Mouse (Mus musculus): Measurements from ENCODE around the gene G6pc. TPM values are rescaled to one million over a fixed set of nuclear protein-coding genes. Genes with fewer than 3 reads are reported as not detected.

The G6pc gene
- polyA plus RNA-seq, 1 experiment from 2014 or later = not detected

- Histone ChIP-seq H3K27me3 (replicated peaks; ENCODE audit: control insufficient read depth, insufficient read depth, low read length) (no peaks in the 10 kb centered on the region), H3K36me3 (ENCODE audit: control insufficient read depth, insufficient read depth, low read length) (no peaks in the 10 kb centered on the region), H3K9me3 (ENCODE audit: control insufficient read depth, low read length) (no peaks in the 10 kb centered on the region; the same call in 1 of the 2 replicates), H3K27ac (ENCODE audit: low read depth, low read length) (no peak overlapping the region), H3K4me2 (ENCODE audit: low read length) (no peak overlapping the region), H3K4me3 (ENCODE audit: low read length) (no peak overlapping the region), H3K4me1 (ENCODE audit: control insufficient read depth, insufficient read depth, low read depth, low read length) (no peaks in the 10 kb centered on the region), H3K9ac (ENCODE audit: low read depth, low read length) (no peak overlapping the region)
- WGBS = 79% methylated on average over 3 of the region's 3 CpGs
- ATAC-seq = no peak
Observed at GRCm38 (mm10) chr11:101351721-101352111, 15.6 kb upstream of the G6pc start.

- Histone ChIP-seq H3K4me2 (ENCODE audit: low read length) (no peak overlapping the region), H3K36me3 (ENCODE audit: control insufficient read depth, insufficient read depth, low read length) (no peaks in the 10 kb centered on the region), H3K9ac (ENCODE audit: low read depth, low read length) (no peak overlapping the region), H3K27ac (ENCODE audit: low read depth, low read length) (no peak overlapping the region), H3K27me3 (replicated peaks; ENCODE audit: control insufficient read depth, insufficient read depth, low read length) (no peaks in the 10 kb centered on the region), H3K9me3 (ENCODE audit: control insufficient read depth, low read length) (no peaks in the 10 kb centered on the region; the same call in 1 of the 2 replicates), H3K4me3 (ENCODE audit: low read length) (no peak overlapping the region), H3K4me1 (ENCODE audit: control insufficient read depth, insufficient read depth, low read depth, low read length) (no peaks in the 10 kb centered on the region)
- ATAC-seq = no peak
- WGBS = 88% methylated on average over 12 of the region's 12 CpGs
Observed at GRCm38 (mm10) chr11:101353436-101353835, 13.9 kb upstream of the G6pc start.

- Histone ChIP-seq H3K4me3 (ENCODE audit: low read length) (no peak overlapping the region), H3K9ac (ENCODE audit: low read depth, low read length) (no peak overlapping the region)
- 85% methylated on average over 5 of the region's 5 CpGs for WGBS
Observed at GRCm38 (mm10) chr11:101354438-101355010, 12.8 kb upstream of the G6pc start.

GRCm38 (mm10) chr11:101355916-101356315, 11.4 kb upstream of the G6pc start:
- 89% methylated on average over 2 of the region's 2 CpGs for WGBS
- no peak for ATAC-seq
- no peak overlapping the region for H3K9ac ChIP-seq (ENCODE audit: low read depth, low read length)

More at GRCm38 (mm10) chr11:101354438-101355010, 12.8 kb upstream of the G6pc start:
- Histone ChIP-seq H3K27me3 (replicated peaks; ENCODE audit: control insufficient read depth, insufficient read depth, low read length) (no peaks in the 10 kb centered on the region), H3K36me3 (ENCODE audit: control insufficient read depth, insufficient read depth, low read length) (no peaks in the 10 kb centered on the region), H3K27ac (ENCODE audit: low read depth, low read length) (no peak overlapping the region), H3K4me1 (ENCODE audit: control insufficient read depth, insufficient read depth, low read depth, low read length) (no peaks in the 10 kb centered on the region), H3K9me3 (ENCODE audit: control insufficient read depth, low read length) (no peaks in the 10 kb centered on the region; the same call in 1 of the 2 replicates), H3K4me2 (ENCODE audit: low read length) (no peak overlapping the region)
- no peak for ATAC-seq

GRCm38 (mm10) chr11:101357505-101358182, 9.7 kb upstream of the G6pc start:
- 84% methylated on average over 3 of the region's 3 CpGs for WGBS
- no peaks in the 10 kb centered on the region for H3K27me3 ChIP-seq (replicated peaks; ENCODE audit: control insufficient read depth, insufficient read depth, low read length)
- no peak overlapping the region for H3K27ac ChIP-seq (ENCODE audit: low read depth, low read length)
- H3K4me3 ChIP-seq (ENCODE audit: low read length) = no peak overlapping the region
- no peak overlapping the region for H3K9ac ChIP-seq (ENCODE audit: low read depth, low read length)
- H3K4me1 ChIP-seq (ENCODE audit: control insufficient read depth, insufficient read depth, low read depth, low read length) = no peaks in the 10 kb centered on the region
- ATAC-seq = no peak
- H3K4me2 ChIP-seq (ENCODE audit: low read length) = no peak overlapping the region
- no peaks in the 10 kb centered on the region for H3K9me3 ChIP-seq (ENCODE audit: control insufficient read depth, low read length)
- no peaks in the 10 kb centered on the region for H3K36me3 ChIP-seq (ENCODE audit: control insufficient read depth, insufficient read depth, low read length)

More at GRCm38 (mm10) chr11:101355916-101356315, 11.4 kb upstream of the G6pc start:
- Histone ChIP-seq H3K27ac (ENCODE audit: low read depth, low read length) (no peak overlapping the region), H3K36me3 (ENCODE audit: control insufficient read depth, insufficient read depth, low read length) (no peaks in the 10 kb centered on the region), H3K27me3 (replicated peaks; ENCODE audit: control insufficient read depth, insufficient read depth, low read length) (no peaks in the 10 kb centered on the region), H3K4me2 (ENCODE audit: low read length) (no peak overlapping the region), H3K9me3 (ENCODE audit: control insufficient read depth, low read length) (no peaks in the 10 kb centered on the region), H3K4me3 (ENCODE audit: low read length) (no peak overlapping the region), H3K4me1 (ENCODE audit: control insufficient read depth, insufficient read depth, low read depth, low read length) (no peaks in the 10 kb centered on the region)

- Histone ChIP-seq H3K4me1 (ENCODE audit: control insufficient read depth, insufficient read depth, low read depth, low read length) (no peaks in the 10 kb centered on the region), H3K9me3 (ENCODE audit: control insufficient read depth, low read length) (no peaks in the 10 kb centered on the region), H3K4me2 (ENCODE audit: low read length) (no peak overlapping the region), H3K27ac (ENCODE audit: low read depth, low read length) (no peak overlapping the region), H3K9ac (ENCODE audit: low read depth, low read length) (no peak overlapping the region), H3K36me3 (ENCODE audit: control insufficient read depth, insufficient read depth, low read length) (no peaks in the 10 kb centered on the region), H3K4me3 (ENCODE audit: low read length) (no peak overlapping the region), H3K27me3 (replicated peaks; ENCODE audit: control insufficient read depth, insufficient read depth, low read length) (no peaks in the 10 kb centered on the region)
- WGBS = 79% methylated on average over 9 of the region's 9 CpGs
- ATAC-seq = no peak
Observed at GRCm38 (mm10) chr11:101359776-101360175, 7.6 kb upstream of the G6pc start.

GRCm38 (mm10) chr11:101360651-101361113, 6.7 kb upstream of the G6pc start:
- no peak overlapping the region for H3K4me3 ChIP-seq (ENCODE audit: low read length)
- no peaks in the 10 kb centered on the region for H3K36me3 ChIP-seq (ENCODE audit: control insufficient read depth, insufficient read depth, low read length)
- no peak overlapping the region for H3K9ac ChIP-seq (ENCODE audit: low read depth, low read length)
- no peak overlapping the region for H3K27ac ChIP-seq (ENCODE audit: low read depth, low read length)
- H3K9me3 ChIP-seq (ENCODE audit: control insufficient read depth, low read length) = no peaks in the 10 kb centered on the region
- no peaks in the 10 kb centered on the region for H3K4me1 ChIP-seq (ENCODE audit: control insufficient read depth, insufficient read depth, low read depth, low read length)
- no peaks in the 10 kb centered on the region for H3K27me3 ChIP-seq (replicated peaks; ENCODE audit: control insufficient read depth, insufficient read depth, low read length)
- 76% methylated on average over 3 of the region's 3 CpGs for WGBS
- no peak for ATAC-seq
- H3K4me2 ChIP-seq (ENCODE audit: low read length) = no peak overlapping the region

GRCm38 (mm10) chr11:101364531-101364931, 2.8 kb upstream of the G6pc start:
- no peak for ATAC-seq
- no peaks in the 10 kb centered on the region for H3K36me3 ChIP-seq (ENCODE audit: control insufficient read depth, insufficient read depth, low read length)
- H3K27me3 ChIP-seq (replicated peaks; ENCODE audit: control insufficient read depth, insufficient read depth, low read length) = no peaks in the 10 kb centered on the region
- no peak overlapping the region for H3K9ac ChIP-seq (ENCODE audit: low read depth, low read length)
- WGBS = 86% methylated on average over 5 of the region's 5 CpGs
- H3K4me2 ChIP-seq (ENCODE audit: low read length) = no peak overlapping the region
- no peaks in the 10 kb centered on the region for H3K4me1 ChIP-seq (ENCODE audit: control insufficient read depth, insufficient read depth, low read depth, low read length)
- H3K9me3 ChIP-seq (ENCODE audit: control insufficient read depth, low read length) = no peaks in the 10 kb centered on the region
- no peak overlapping the region for H3K4me3 ChIP-seq (ENCODE audit: low read length)
- no peak overlapping the region for H3K27ac ChIP-seq (ENCODE audit: low read depth, low read length)

- WGBS = 78% methylated on average over 5 of the region's 5 CpGs
- H3K4me3 ChIP-seq (ENCODE audit: low read length) = no peak overlapping the region
- H3K9me3 ChIP-seq (ENCODE audit: control insufficient read depth, low read length) = no peaks in the 10 kb centered on the region
- no peak for ATAC-seq
- no peak overlapping the region for H3K27ac ChIP-seq (ENCODE audit: low read depth, low read length)
- no peak overlapping the region for H3K4me2 ChIP-seq (ENCODE audit: low read length)
- no peaks in the 10 kb centered on the region for H3K27me3 ChIP-seq (replicated peaks; ENCODE audit: control insufficient read depth, insufficient read depth, low read length)
- no peak overlapping the region for H3K9ac ChIP-seq (ENCODE audit: low read depth, low read length)
- H3K4me1 ChIP-seq (ENCODE audit: control insufficient read depth, insufficient read depth, low read depth, low read length) = no peaks in the 10 kb centered on the region
- H3K36me3 ChIP-seq (ENCODE audit: control insufficient read depth, insufficient read depth, low read length) = no peaks in the 10 kb centered on the region
Observed at GRCm38 (mm10) chr11:101370141-101370540, 2.8 kb downstream of the G6pc start.
